Mouse (Mus musculus): ENCODE measurements around the gene Tcta.

GRCm38 (mm10) chr9:108324784-108325183 is 18.8 kb upstream of the Tcta start:
- TF ChIP-seq CTCF (conservative IDR thresholded peaks at IDR 0.05 in 1 of 2, IDR thresholded peaks at IDR 0.05 in 1 of 2; ENCODE audit: low read depth in 2 of 2, low read length in 2 of 2): no peak
- no peak for TF ChIP-seq EP300 (IDR thresholded peaks at IDR 0.05; ENCODE audit: low read length)
- no peak for TF ChIP-seq ZMIZ1 (IDR thresholded peaks at IDR 0.05; ENCODE audit: low read depth, low read length)
- no peak for TF ChIP-seq POLR2A (IDR thresholded peaks at IDR 0.05; ENCODE audit: low read depth, low read length)
- TF ChIP-seq USF1 (IDR thresholded peaks at IDR 0.05; ENCODE audit: low read depth, low read length): no peak
- no peak for TF ChIP-seq MAX (IDR thresholded peaks at IDR 0.05; ENCODE audit: low read length)
- TF ChIP-seq NRF1 (IDR thresholded peaks at IDR 0.05; ENCODE audit: low read depth, low read length): no peak
